Mouse (Mus musculus): ENCODE results near the gene Smg5. TPM values are rescaled to one million over a fixed set of nuclear protein-coding genes. Genes with fewer than 3 reads are reported as not detected.

Smg5 gene
- polyA plus RNA-seq, 1 experiment from 2014 or later = 44.9 TPM

DNA sequence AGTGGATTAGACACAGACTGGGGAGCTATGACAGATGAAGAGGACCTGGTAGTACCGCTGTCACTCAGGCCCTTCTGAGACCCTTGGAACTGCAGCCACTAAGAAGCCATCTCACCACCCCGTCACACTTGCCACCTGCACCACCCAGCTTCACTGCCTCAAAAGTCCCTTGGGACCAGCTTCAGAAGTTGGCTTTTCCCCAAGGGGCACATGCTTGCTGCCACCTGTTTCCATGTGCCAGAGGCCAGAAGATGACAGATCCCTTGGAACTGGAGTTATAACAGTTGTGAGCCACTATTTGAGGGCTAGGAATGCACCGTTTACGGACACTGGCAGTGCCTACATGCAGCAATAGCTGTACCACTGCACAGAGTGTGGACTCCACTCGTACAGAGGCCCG, 59.2 kb downstream of the Smg5 start:
- H3K9ac ChIP-seq (ENCODE audit: low read length) = no peak overlapping the region
- DNase-seq (ENCODE audit: low spot score) (no peak), ATAC-seq (ENCODE audit: insufficient number of reproducible peaks, low FRiP score, low TSS enrichment, low read depth) (no peak)
- H3K27me3 ChIP-seq (ENCODE audit: control insufficient read depth, insufficient read depth, low read length) = no peaks in the 10 kb centered on the region
- H3K4me2 ChIP-seq (ENCODE audit: low read depth, severe bottlenecking) = no peak overlapping the region
- H3K36me3 ChIP-seq (ENCODE audit: control insufficient read depth, insufficient read depth, low read length) = peaks cover 4% of the 10 kb centered on the region
- no peak overlapping the region for H3K4me3 ChIP-seq (ENCODE audit: low read depth, low read length)
- WGBS = 94% methylated on average over 6 of the region's 6 CpGs
- no peak overlapping the region for H3K27ac ChIP-seq (replicated peaks; ENCODE audit: low read depth, low read length)
- H3K4me1 ChIP-seq (ENCODE audit: control insufficient read depth, insufficient read depth, low read length) = no peaks in the 10 kb centered on the region
- H3K9me3 ChIP-seq (ENCODE audit: control insufficient read depth, low read length) = no peaks in the 10 kb centered on the region

DNA sequence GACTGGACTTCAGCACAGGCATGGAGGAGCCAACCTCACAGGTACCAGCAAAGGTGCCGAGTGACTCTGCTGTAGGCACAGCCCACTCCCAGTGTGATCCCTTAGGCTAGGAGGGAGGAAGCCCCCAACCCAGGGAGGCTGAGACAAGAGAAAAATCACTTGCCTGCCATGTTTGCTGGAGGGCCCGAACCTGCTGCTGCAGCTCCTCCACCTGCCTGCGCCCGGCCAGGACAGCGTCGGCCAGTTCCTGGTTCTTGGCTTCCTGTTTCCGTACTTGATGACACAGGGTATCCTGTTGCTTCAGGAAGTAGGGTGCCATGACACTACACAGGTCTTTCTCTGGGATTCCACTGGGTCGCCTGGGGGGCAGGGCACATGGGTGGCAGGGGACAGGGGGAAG, 59.7 kb downstream of the Smg5 start:
- no peak for DNase-seq (ENCODE audit: low spot score)
- Histone ChIP-seq H3K9me3 (ENCODE audit: control insufficient read depth, low read length) (no peaks in the 10 kb centered on the region), H3K4me2 (ENCODE audit: low read depth, severe bottlenecking) (no peak overlapping the region), H3K4me3 (ENCODE audit: low read depth, low read length) (no peak overlapping the region), H3K4me1 (ENCODE audit: control insufficient read depth, insufficient read depth, low read length) (no peaks in the 10 kb centered on the region), H3K27ac (replicated peaks; ENCODE audit: low read depth, low read length) (no peak overlapping the region), H3K27me3 (ENCODE audit: control insufficient read depth, insufficient read depth, low read length) (no peaks in the 10 kb centered on the region), H3K9ac (ENCODE audit: low read length) (no peak overlapping the region), H3K36me3 (ENCODE audit: control insufficient read depth, insufficient read depth, low read length) (peaks cover 4% of the 10 kb centered on the region)
- 87% methylated on average over 8 of the region's 8 CpGs for WGBS
- no peak for ATAC-seq (ENCODE audit: insufficient number of reproducible peaks, low FRiP score, low TSS enrichment, low read depth)

DNA sequence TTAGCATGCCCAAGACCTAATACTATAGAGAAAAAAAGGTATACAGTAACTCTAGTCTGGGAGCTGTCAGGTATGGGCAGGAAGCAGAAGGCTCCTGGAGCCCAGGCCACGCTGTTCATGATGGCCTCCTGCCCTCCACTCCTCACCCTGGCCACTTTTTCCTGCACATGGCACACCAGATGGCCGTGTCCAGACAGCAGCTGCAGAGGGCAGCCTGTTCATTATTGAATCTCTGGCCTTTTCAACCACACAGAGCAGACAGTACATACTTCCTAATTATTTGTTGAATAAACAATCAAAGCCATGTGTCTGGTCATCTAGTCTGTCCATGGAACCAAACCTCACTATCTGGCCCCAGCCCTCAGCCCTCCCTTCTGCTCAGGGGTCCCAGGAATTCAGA, 62.6 kb downstream of the Smg5 start:
- Histone ChIP-seq H3K36me3 (ENCODE audit: control insufficient read depth, insufficient read depth, low read length) (peaks cover 4% of the 10 kb centered on the region), H3K9ac (ENCODE audit: low read length) (no peak overlapping the region), H3K4me1 (ENCODE audit: control insufficient read depth, insufficient read depth, low read length) (no peaks in the 10 kb centered on the region), H3K27me3 (ENCODE audit: control insufficient read depth, insufficient read depth, low read length) (no peaks in the 10 kb centered on the region), H3K4me3 (ENCODE audit: low read depth, low read length) (no peak overlapping the region), H3K9me3 (ENCODE audit: control insufficient read depth, low read length) (no peaks in the 10 kb centered on the region), H3K4me2 (ENCODE audit: low read depth, severe bottlenecking) (no peak overlapping the region), H3K27ac (replicated peaks; ENCODE audit: low read depth, low read length) (no peak overlapping the region)
- WGBS = 80% methylated on average over 2 of the region's 2 CpGs
- ATAC-seq (ENCODE audit: insufficient number of reproducible peaks, low FRiP score, low TSS enrichment, low read depth) = no peak
- no peak for DNase-seq (ENCODE audit: low spot score)

DNA sequence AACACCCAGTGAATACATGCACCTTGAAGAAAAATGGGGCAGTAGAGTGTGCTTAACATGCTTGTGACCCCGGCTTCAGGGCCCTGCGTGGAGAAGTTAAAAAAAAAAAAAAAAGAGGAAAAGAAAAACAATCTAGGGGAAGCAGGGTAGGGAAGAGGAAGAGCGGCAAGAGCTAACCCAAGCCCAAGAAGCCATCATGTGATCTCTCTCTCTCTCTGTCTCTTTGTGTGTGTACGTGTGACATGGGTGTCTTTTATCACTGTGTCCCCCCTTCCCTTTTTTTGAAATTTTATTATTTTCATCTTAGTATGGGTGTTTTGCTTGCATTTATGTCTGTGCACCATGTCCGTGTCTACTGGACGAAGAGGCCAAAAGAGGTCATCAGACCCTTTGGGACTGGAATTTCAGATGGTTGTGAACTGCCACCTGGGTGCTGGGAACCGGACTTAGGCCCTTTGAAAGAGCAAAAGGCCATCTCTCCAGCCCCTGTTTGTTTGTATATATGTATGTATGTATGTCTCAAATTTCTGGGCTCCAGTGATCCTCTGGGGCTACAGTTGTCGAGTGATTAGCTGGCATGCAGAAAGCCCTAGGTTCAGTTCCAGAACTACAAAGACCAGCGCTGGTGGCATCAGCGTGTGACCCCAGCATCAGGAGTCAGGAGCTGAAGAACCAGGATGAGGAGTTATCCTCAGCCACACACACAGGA, 67.6 kb downstream of the Smg5 start:
- DNase-seq (ENCODE audit: low spot score) (no peak), ATAC-seq (ENCODE audit: insufficient number of reproducible peaks, low FRiP score, low TSS enrichment, low read depth) (no peak)
- H3K4me2 ChIP-seq (ENCODE audit: low read depth, severe bottlenecking) = no peak overlapping the region
- no peak overlapping the region for H3K4me3 ChIP-seq (ENCODE audit: low read depth, low read length)
- no peak overlapping the region for H3K27ac ChIP-seq (replicated peaks; ENCODE audit: low read depth, low read length)
- H3K9me3 ChIP-seq (ENCODE audit: control insufficient read depth, low read length) = no peaks in the 10 kb centered on the region
- peaks cover 5% of the 10 kb centered on the region for H3K4me1 ChIP-seq (ENCODE audit: control insufficient read depth, insufficient read depth, low read length)
- H3K9ac ChIP-seq (ENCODE audit: low read length) = no peak overlapping the region
- H3K27me3 ChIP-seq (ENCODE audit: control insufficient read depth, insufficient read depth, low read length) = no peaks in the 10 kb centered on the region
- H3K36me3 ChIP-seq (ENCODE audit: control insufficient read depth, insufficient read depth, low read length) = peaks cover 3% of the 10 kb centered on the region
- WGBS = 94% methylated on average over 10 of the region's 10 CpGs

DNA sequence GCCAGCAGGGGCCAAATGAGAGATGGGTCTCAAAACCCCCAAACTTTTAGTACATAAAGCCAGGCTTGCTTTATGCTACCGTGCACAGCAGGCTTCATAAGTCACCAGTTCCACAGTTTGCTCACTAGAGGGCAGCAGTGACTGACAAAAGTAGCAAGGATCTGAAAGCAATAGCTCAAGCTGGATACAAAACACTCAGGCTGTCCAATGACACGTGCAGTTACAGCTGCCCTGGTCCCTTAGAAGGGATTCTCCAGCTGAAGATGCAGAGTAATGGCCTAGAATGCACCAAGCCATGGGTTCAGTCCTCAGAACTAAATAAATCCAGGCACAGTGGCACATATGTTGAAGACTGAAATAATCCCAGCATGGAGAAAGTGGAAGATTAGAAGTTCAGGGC, 71.0 kb downstream of the Smg5 start:
- Histone ChIP-seq H3K4me1 (ENCODE audit: control insufficient read depth, insufficient read depth, low read length) (peaks cover 13% of the 10 kb centered on the region), H3K9ac (ENCODE audit: low read length) (no peak overlapping the region), H3K9me3 (ENCODE audit: control insufficient read depth, low read length) (no peaks in the 10 kb centered on the region), H3K4me2 (ENCODE audit: low read depth, severe bottlenecking) (no peak overlapping the region), H3K4me3 (ENCODE audit: low read depth, low read length) (no peak overlapping the region), H3K27ac (replicated peaks; ENCODE audit: low read depth, low read length) (no peak overlapping the region), H3K36me3 (ENCODE audit: control insufficient read depth, insufficient read depth, low read length) (peaks cover 7% of the 10 kb centered on the region), H3K27me3 (ENCODE audit: control insufficient read depth, insufficient read depth, low read length) (no peaks in the 10 kb centered on the region)
- WGBS = 4% methylated on average over 2 of the region's 2 CpGs
- peak; percentile 80 for DNase-seq (ENCODE audit: low spot score)
- ATAC-seq (ENCODE audit: insufficient number of reproducible peaks, low FRiP score, low TSS enrichment, low read depth) = no peak

DNA sequence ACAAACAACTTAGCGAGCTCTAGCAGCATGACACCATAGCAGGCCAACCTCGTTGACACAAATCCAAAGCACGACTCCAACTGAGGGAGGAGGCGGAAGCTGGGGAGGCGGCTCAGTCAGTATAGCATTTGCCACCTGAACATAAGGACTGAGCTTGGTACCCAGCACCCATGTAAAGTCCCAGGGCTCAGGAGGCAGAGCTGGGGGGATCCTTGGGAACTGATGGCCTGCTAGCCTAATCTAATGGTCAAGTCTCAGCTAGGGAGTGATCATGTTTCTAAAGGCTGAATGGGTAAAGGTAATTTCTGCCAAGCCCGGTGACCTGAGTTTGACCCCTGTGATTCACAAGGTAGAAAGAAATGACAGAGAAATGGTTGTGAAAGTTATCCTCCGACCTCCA, 71.5 kb downstream of the Smg5 start:
- Histone ChIP-seq H3K4me3 (ENCODE audit: low read depth, low read length) (no peak overlapping the region), H3K9ac (ENCODE audit: low read length) (no peak overlapping the region; the same call in 1 of the 2 replicates), H3K27ac (replicated peaks; ENCODE audit: low read depth, low read length) (no peak overlapping the region), H3K4me2 (ENCODE audit: low read depth, severe bottlenecking) (no peak overlapping the region), H3K9me3 (ENCODE audit: control insufficient read depth, low read length) (no peaks in the 10 kb centered on the region), H3K36me3 (ENCODE audit: control insufficient read depth, insufficient read depth, low read length) (peaks cover 7% of the 10 kb centered on the region), H3K27me3 (ENCODE audit: control insufficient read depth, insufficient read depth, low read length) (no peaks in the 10 kb centered on the region), H3K4me1 (ENCODE audit: control insufficient read depth, insufficient read depth, low read length) (peaks cover 13% of the 10 kb centered on the region)
- no peak for ATAC-seq (ENCODE audit: insufficient number of reproducible peaks, low FRiP score, low TSS enrichment, low read depth)
- DNase-seq (ENCODE audit: low spot score) = no peak
- WGBS = 63% methylated on average over 7 of the region's 7 CpGs

DNA sequence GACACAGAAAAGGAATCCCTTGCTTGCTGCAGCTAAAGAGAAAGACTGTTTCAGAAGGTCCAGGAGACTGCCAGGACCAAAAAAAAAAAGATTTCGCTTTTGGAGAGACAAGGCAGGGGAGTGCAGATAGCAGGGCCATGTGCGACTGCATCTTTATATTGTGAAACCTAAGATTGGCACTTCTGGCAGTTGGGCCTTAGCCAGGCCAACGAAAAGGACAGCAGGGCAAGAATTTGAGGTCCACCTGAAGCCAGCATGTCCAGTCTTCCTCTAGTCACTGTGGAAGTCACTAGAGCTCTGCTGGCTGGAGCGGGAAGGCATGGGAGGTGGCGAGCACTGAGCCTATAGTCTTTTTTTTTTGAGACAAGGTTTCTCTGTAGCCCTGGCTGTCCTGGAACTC, 72.9 kb downstream of the Smg5 start:
- Histone ChIP-seq H3K36me3 (ENCODE audit: control insufficient read depth, insufficient read depth, low read length) (peaks cover 5% of the 10 kb centered on the region), H3K27ac (replicated peaks; ENCODE audit: low read depth, low read length) (no peak overlapping the region; the same call in 1 of the 2 replicates), H3K4me3 (ENCODE audit: low read depth, low read length) (peak overlapping the region; percentile 70), H3K4me1 (ENCODE audit: control insufficient read depth, insufficient read depth, low read length) (peaks cover 13% of the 10 kb centered on the region), H3K4me2 (ENCODE audit: low read depth, severe bottlenecking) (peak overlapping the region; percentile 76), H3K27me3 (ENCODE audit: control insufficient read depth, insufficient read depth, low read length) (no peaks in the 10 kb centered on the region), H3K9me3 (ENCODE audit: control insufficient read depth, low read length) (no peaks in the 10 kb centered on the region), H3K9ac (ENCODE audit: low read length) (peak overlapping the region; percentile 94; the same call in 1 of the 2 replicates)
- DNase-seq (ENCODE audit: low spot score) (no peak), ATAC-seq (ENCODE audit: insufficient number of reproducible peaks, low FRiP score, low TSS enrichment, low read depth) (no peak)
- WGBS = 67% methylated on average over 5 of the region's 5 CpGs

DNA sequence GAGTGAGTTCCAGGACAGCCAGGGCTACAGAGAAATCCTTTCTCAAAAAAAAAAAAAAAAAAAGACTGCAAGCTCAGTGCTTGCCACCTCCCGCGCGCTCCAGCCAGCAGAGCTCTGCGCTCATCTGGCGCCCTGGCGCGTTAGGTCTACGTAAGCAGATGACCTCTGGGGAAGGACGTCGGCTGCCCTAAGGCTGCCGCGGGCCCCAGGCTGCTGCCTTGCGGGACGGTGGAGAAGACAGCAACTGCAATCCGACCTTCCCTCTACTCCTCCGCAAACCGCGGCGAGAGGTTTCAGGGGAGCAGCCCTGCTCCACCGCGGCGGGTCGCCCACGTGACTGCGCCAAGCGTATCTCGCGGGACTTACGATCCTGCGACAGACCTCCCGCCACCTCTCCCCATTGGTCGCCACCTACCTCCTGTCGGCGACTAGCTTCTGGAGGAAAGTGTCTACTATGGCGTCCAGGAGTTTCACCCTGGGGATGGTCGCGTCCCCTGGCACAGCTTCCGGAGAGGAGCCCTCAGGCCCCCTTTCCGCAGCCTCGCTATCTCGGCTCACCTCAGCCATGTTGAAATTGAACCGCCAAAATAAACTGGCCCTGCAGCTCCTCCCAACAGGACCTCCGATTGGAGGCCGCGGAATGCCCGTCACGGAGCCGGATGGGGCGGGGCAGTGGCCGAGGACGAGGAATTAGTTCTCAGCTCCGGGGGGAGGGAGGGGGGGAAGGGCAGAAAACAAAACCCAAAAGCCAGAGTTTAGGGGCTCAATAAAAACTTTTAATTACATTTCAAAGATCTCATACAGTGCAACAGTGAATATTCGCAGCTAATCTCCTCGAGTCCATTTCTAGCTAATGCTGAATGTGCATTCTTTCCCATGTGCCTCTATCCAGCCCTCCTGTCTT, 73.9 kb downstream of the Smg5 start, which contains the start of gene Pmf1:
TSS of gene Pmf1 (minus strand) at position 591 of the 904 bp plus-strand sequence.
- Histone ChIP-seq H3K9ac (ENCODE audit: low read length) (peak within 1 kb of the TSS; percentile 94), H3K9me3 (ENCODE audit: control insufficient read depth, low read length) (no peaks in the 10 kb centered on the region), H3K4me1 (ENCODE audit: control insufficient read depth, insufficient read depth, low read length) (peaks cover 13% of the 10 kb centered on the region), H3K4me3 (ENCODE audit: low read depth, low read length) (peak within 1 kb of the TSS; percentile 70), H3K4me2 (ENCODE audit: low read depth, severe bottlenecking) (peak within 1 kb of the TSS; percentile 76), H3K36me3 (ENCODE audit: control insufficient read depth, insufficient read depth, low read length) (peaks cover 5% of the 10 kb centered on the region), H3K27ac (replicated peaks; ENCODE audit: low read depth, low read length) (peak within 1 kb of the TSS; percentile 86), H3K27me3 (ENCODE audit: control insufficient read depth, insufficient read depth, low read length) (no peaks in the 10 kb centered on the region)
- peak; percentile 90 for ATAC-seq (ENCODE audit: insufficient number of reproducible peaks, low FRiP score, low TSS enrichment, low read depth)
- peak; percentile 93 for DNase-seq (ENCODE audit: low spot score)
- WGBS = under 1% methylated on average over 54 of the region's 54 CpGs
